Comparison of ENCODE assay signal across 8 mouse cellular contexts in genomic region chr11:3774463-3775262, GRCm38 (mm10).
DNase-seq lines count a peak whose midpoint lies in the region; ATAC-seq and TF ChIP-seq lines count a peak whose summit lies in the region.

No protein-coding gene starts in this region.

- no peaks in the 10 kb centered on the region for H3K36me3 ChIP-seq in forebrain, embryonic 12.5 days (replicated peaks)
- H3K36me3 ChIP-seq in intestine, postnatal 0 days (ENCODE audit: control insufficient read depth, insufficient read depth) = no peaks in the 10 kb centered on the region
- H3K36me3 ChIP-seq in testis, adult 2 months (ENCODE audit: control insufficient read depth, insufficient read depth, low read length) = no peaks in the 10 kb centered on the region

- DNase-seq in lung, adult 2 months = peak; percentile 13
- no peak for DNase-seq in lung, adult 18-20 months
- peak; percentile 14 for DNase-seq in c-Kit-positive CD71-negative TER-119-negative erythroid progenitor cells, embryonic 14.5 days (ENCODE audit: low read depth)
- DNase-seq in mesoderm, embryonic 11.5 days (ENCODE audit: low read depth, low spot score) = peak; percentile 47
- no peak for DNase-seq in urinary bladder, postnatal 4 days (ENCODE audit: low spot score in 2 of 2)

- H3K27me3 ChIP-seq in forebrain, embryonic 12.5 days = peaks cover 52% of the 10 kb centered on the region
- H3K27me3 ChIP-seq in intestine, postnatal 0 days (replicated peaks; ENCODE audit: control insufficient read depth, insufficient read depth, low read length) = peaks cover 28% of the 10 kb centered on the region
- H3K27me3 ChIP-seq in testis, adult 2 months (ENCODE audit: control insufficient read depth, insufficient read depth, low read length) = no peaks in the 10 kb centered on the region

- WGBS in lung, adult 2 months = 4% methylated on average over 56 of the region's 56 CpGs
- WGBS in forebrain, embryonic 12.5 days = 2% methylated on average over 56 of the region's 56 CpGs
- 2% methylated on average over 55 of the region's 56 CpGs for WGBS in intestine, postnatal 0 days

- H3K4me1 ChIP-seq in lung, adult 2 months (ENCODE audit: control insufficient read depth, insufficient read depth, low read length) = no peaks in the 10 kb centered on the region
- H3K4me1 ChIP-seq in forebrain, embryonic 12.5 days = peaks cover 10% of the 10 kb centered on the region
- no peaks in the 10 kb centered on the region for H3K4me1 ChIP-seq in intestine, postnatal 0 days (replicated peaks; ENCODE audit: control insufficient read depth, insufficient read depth, low read length)
- peaks cover 15% of the 10 kb centered on the region for H3K4me1 ChIP-seq in testis, adult 2 months (ENCODE audit: control insufficient read depth, insufficient read depth, low read length)

- TF ChIP-seq CTCF in lung, adult 2 months (IDR thresholded peaks at IDR 0.05; ENCODE audit: insufficient read depth, low read length) = no peak
- no peak for TF ChIP-seq CTCF in intestine, postnatal 0 days (IDR thresholded peaks at IDR 0.05; ENCODE audit: low read depth)
- no peak for TF ChIP-seq CTCF in testis, adult 2 months (IDR thresholded peaks at IDR 0.05; ENCODE audit: control insufficient read depth, insufficient read depth, insufficient replicate concordance, low read depth, low read length)

- peak overlapping the region; percentile 62 for H3K9ac ChIP-seq in forebrain, embryonic 12.5 days
- H3K9ac ChIP-seq in intestine, postnatal 0 days (ENCODE audit: low read depth, low read length) = no peak overlapping the region

- no peak for TF ChIP-seq POLR2A in lung, adult 2 months (IDR thresholded peaks at IDR 0.05; ENCODE audit: borderline replicate concordance, extremely low read depth, low read depth, low read length)
- no peak for TF ChIP-seq POLR2A in testis, adult 2 months (IDR thresholded peaks at IDR 0.05; ENCODE audit: control insufficient read depth, low read depth, low read length)

- no peaks in the 10 kb centered on the region for H3K9me3 ChIP-seq in forebrain, embryonic 12.5 days
- no peaks in the 10 kb centered on the region for H3K9me3 ChIP-seq in intestine, postnatal 0 days (ENCODE audit: control insufficient read depth)

- peak overlapping the region; percentile 81 for H3K4me2 ChIP-seq in forebrain, embryonic 12.5 days
- peak overlapping the region; percentile 48 for H3K4me2 ChIP-seq in intestine, postnatal 0 days (replicated peaks; ENCODE audit: low read depth)

- H3K4me3 ChIP-seq in lung, adult 2 months (replicated peaks; ENCODE audit: extremely low read depth, low read depth, low read length) = no peak overlapping the region
- H3K4me3 ChIP-seq in forebrain, embryonic 12.5 days (replicated peaks) = peak overlapping the region; percentile 51
- peak overlapping the region; percentile 22 for H3K4me3 ChIP-seq in intestine, postnatal 0 days (ENCODE audit: low read depth, low read length)
- peak overlapping the region; percentile 43 for H3K4me3 ChIP-seq in testis, adult 2 months (ENCODE audit: control insufficient read depth, low read depth, low read length)

- H3K27ac ChIP-seq in forebrain, embryonic 12.5 days = no peak overlapping the region
- no peak overlapping the region for H3K27ac ChIP-seq in intestine, postnatal 0 days (ENCODE audit: low read depth, low read length)
- no peak overlapping the region for H3K27ac ChIP-seq in testis, adult 2 months (ENCODE audit: control insufficient read depth, insufficient read depth, low read depth, low read length)

- peak; percentile 68 for ATAC-seq in forebrain, embryonic 12.5 days (ENCODE audit: low FRiP score)
- no peak for ATAC-seq in intestine, postnatal 0 days

Comparison
In these comparisons a context has a peak if more than half of its experiments do, and no peak if none do; other contexts are left out.
1. DNase-seq: peak in lung, adult 2 months (single experiment), c-Kit-positive CD71-negative TER-119-negative erythroid progenitor cells, embryonic 14.5 days (single experiment) and mesoderm, embryonic 11.5 days (single experiment); none in lung, adult 18-20 months (0 of 2) and urinary bladder, postnatal 4 days (0 of 2).